Mouse (Mus musculus) CH12.LX (cell line): ENCODE measurements around the gene E130311K13Rik. TPM values are rescaled to one million over a fixed set of nuclear protein-coding genes. Genes with fewer than 3 reads are reported as not detected.
A peak's percentile ranks its signal among the peaks of the same experiment; 100 is the strongest.

Source experiments
- DNase-seq: peaks from one replicate; pipeline ENCODE4 v3.0.0-alpha.2; 2013; ENCODE audit errors: extremely low read depth
- H3K27ac ChIP-seq: 2 replicates; pipeline ENCODE4 v1.5.1; 2012; ENCODE audit warnings: low read depth, mild to moderate bottlenecking, control low read depth, moderate library complexity; ENCODE audit not compliant: insufficient read depth
- H3K27me3 ChIP-seq: replicated peaks from 2 replicates; pipeline ENCODE3; 2012; ENCODE audit warnings: inconsistent platforms
- H3K36me3 ChIP-seq, 2 experiments: replicated peaks in 1 of 2; 2 replicates each; pipeline versions ENCODE3 to v1.6.1; 2012; ENCODE audit warnings: inconsistent platforms in 1 of 2, low read length in 1 of 2, mild to moderate bottlenecking in 1 of 2, mixed read lengths in 1 of 2, moderate library complexity in 1 of 2; ENCODE audit not compliant: control insufficient read depth in 1 of 2, insufficient read depth in 1 of 2
- H3K4me1 ChIP-seq, 2 experiments: 2 replicates each; pipeline ENCODE4 v1.6.1; 2012; ENCODE audit warnings: inconsistent platforms in 1 of 2, moderate library complexity in 1 of 2; ENCODE audit not compliant: insufficient read depth in 2 of 2, control insufficient read depth in 1 of 2
- H3K4me2 ChIP-seq: 2 replicates; pipeline ENCODE4 v1.6.1; 2012; ENCODE audit warnings: low read depth, mild to moderate bottlenecking, control low read depth; ENCODE audit not compliant: poor library complexity, insufficient read depth, severe bottlenecking
- H3K4me3 ChIP-seq, 3 experiments: fragments of 150-350 bp in 1 of 3; sonication (generic) in 1 of 3; replicated peaks in 1 of 3; 2 replicates each; pipeline versions ENCODE3 to v1.5.1; 2011 to 2012; ENCODE audit warnings: low read depth in 2 of 3, low read length in 2 of 3, mild to moderate bottlenecking in 2 of 3, moderate library complexity in 2 of 3, control low read depth in 1 of 3, improper control_type of control experiment in 1 of 3, inconsistent platforms in 1 of 3, mixed read lengths in 1 of 3; ENCODE audit not compliant: poor library complexity in 1 of 3
- H3K79me2 ChIP-seq: replicated peaks from 2 replicates; pipeline ENCODE4 v1.6.1; 2012; ENCODE audit warnings: mild to moderate bottlenecking, moderate library complexity; ENCODE audit not compliant: control insufficient read depth, poor library complexity, insufficient read depth, severe bottlenecking; ENCODE audit errors: extremely low read depth
- H3K9ac ChIP-seq: 2 replicates; pipeline ENCODE4 v1.6.1; 2012; ENCODE audit warnings: low read depth, mild to moderate bottlenecking, control low read depth, moderate library complexity; ENCODE audit not compliant: insufficient read depth
- H3K9me3 ChIP-seq: replicated peaks from 2 replicates; pipeline ENCODE3; 2012; ENCODE audit warnings: low read length, inconsistent platforms, mixed read lengths
- BHLHE40 ChIP-seq: IDR thresholded peaks from 2 replicates; pipeline ENCODE4 v1.6.1; 2011; ENCODE audit warnings: mild to moderate bottlenecking, low read depth, low read length, improper control_type of control experiment
- CHD1 ChIP-seq: IDR thresholded peaks from 2 replicates; pipeline ENCODE4 v1.6.1; 2012; ENCODE audit warnings: low read depth, low read length, improper control_type of control experiment, inconsistent platforms
- CHD2 ChIP-seq: IDR thresholded peaks from 2 replicates; pipeline ENCODE4 v1.6.1; 2011; ENCODE audit warnings: low read length, improper control_type of control experiment
- CTCF ChIP-seq, 2 experiments: IDR thresholded peaks in 1 of 2; conservative IDR thresholded peaks in 1 of 2; 2 replicates each; pipeline ENCODE4 v1.5.1; 2011 to 2012; ENCODE audit warnings: low read depth in 2 of 2, low read length in 2 of 2, improper control_type of control experiment in 1 of 2, inconsistent platforms in 1 of 2, mild to moderate bottlenecking in 1 of 2, moderate library complexity in 1 of 2
- E2F4 ChIP-seq: IDR thresholded peaks from 2 replicates; pipeline ENCODE4 v1.6.1; 2011; ENCODE audit warnings: low read depth, low read length, improper control_type of control experiment; ENCODE audit not compliant: insufficient replicate concordance
- ELF1 ChIP-seq: IDR thresholded peaks from 2 replicates; pipeline ENCODE4 v1.6.1; 2014; ENCODE audit warnings: low read depth, mild to moderate bottlenecking, inconsistent platforms, low read length, improper control_type of control experiment
- ETS1 ChIP-seq: conservative IDR thresholded peaks from 2 replicates; pipeline ENCODE4 v1.6.1; 2012; ENCODE audit warnings: low read depth, mild to moderate bottlenecking, inconsistent platforms, low read length, improper control_type of control experiment, moderate library complexity
- GABPA ChIP-seq: IDR thresholded peaks from 2 replicates; pipeline ENCODE4 v1.6.1; 2012; ENCODE audit warnings: low read depth, low read length, improper control_type of control experiment, inconsistent platforms; ENCODE audit not compliant: insufficient replicate concordance
- HCFC1 ChIP-seq: IDR thresholded peaks from 2 replicates; pipeline ENCODE4 v1.6.1; 2012; ENCODE audit warnings: low read depth, mild to moderate bottlenecking, inconsistent platforms, low read length, improper control_type of control experiment
- KAT2A ChIP-seq: IDR thresholded peaks from 2 replicates; pipeline ENCODE4 v1.6.1; 2012; ENCODE audit warnings: low read length, improper control_type of control experiment, inconsistent platforms; ENCODE audit not compliant: insufficient replicate concordance
- MAX ChIP-seq: IDR thresholded peaks from 2 replicates; pipeline ENCODE4 v1.6.1; 2011; ENCODE audit warnings: low read length, improper control_type of control experiment
- MAZ ChIP-seq: IDR thresholded peaks from 2 replicates; pipeline ENCODE4 v1.6.1; 2012; ENCODE audit warnings: low read depth, mild to moderate bottlenecking, inconsistent platforms, low read length, improper control_type of control experiment, moderate library complexity
- MEF2A ChIP-seq: IDR thresholded peaks from 2 replicates; pipeline ENCODE4 v1.6.1; 2014; ENCODE audit warnings: low read depth, mild to moderate bottlenecking, inconsistent platforms, low read length, improper control_type of control experiment, borderline replicate concordance
- MXI1 ChIP-seq: IDR thresholded peaks from 2 replicates; pipeline ENCODE4 v1.6.1; 2011; ENCODE audit warnings: mild to moderate bottlenecking, low read depth, low read length, improper control_type of control experiment
- MYC ChIP-seq: IDR thresholded peaks from 2 replicates; pipeline ENCODE4 v1.6.1; 2011; ENCODE audit warnings: low read depth, mild to moderate bottlenecking, improper control_type of control experiment, low read length
- NELFE ChIP-seq: IDR thresholded peaks from 2 replicates; pipeline ENCODE4 v1.6.1; 2011; ENCODE audit warnings: low read depth, low read length, improper control_type of control experiment
- NRF1 ChIP-seq: IDR thresholded peaks from 2 replicates; pipeline ENCODE4 v1.6.1; 2014; ENCODE audit warnings: low read depth, mild to moderate bottlenecking, inconsistent platforms, low read length, improper control_type of control experiment, moderate library complexity
- PAX5 ChIP-seq: IDR thresholded peaks from 2 replicates; pipeline ENCODE4 v1.6.1; 2012; ENCODE audit warnings: low read length, inconsistent platforms, mixed read lengths
- POLR2A ChIP-seq: IDR thresholded peaks from 2 replicates; pipeline ENCODE4 v1.6.1; 2011; ENCODE audit warnings: low read depth, mild to moderate bottlenecking, improper control_type of control experiment, low read length
- POLR2AphosphoS2 ChIP-seq: IDR thresholded peaks from 2 replicates; pipeline ENCODE4 v1.6.1; 2011; ENCODE audit warnings: low read depth, low read length, improper control_type of control experiment
- RAD21 ChIP-seq: IDR thresholded peaks from 2 replicates; pipeline ENCODE4 v1.6.1; 2011; ENCODE audit warnings: low read depth, mild to moderate bottlenecking, low read length, improper control_type of control experiment, moderate library complexity
- SIN3A ChIP-seq: IDR thresholded peaks from 2 replicates; pipeline ENCODE4 v1.6.1; 2012; ENCODE audit warnings: low read length, improper control_type of control experiment, inconsistent platforms
- SMC3 ChIP-seq: IDR thresholded peaks from 2 replicates; pipeline ENCODE4 v1.6.1; 2011; ENCODE audit warnings: low read depth, low read length, improper control_type of control experiment
- TBP ChIP-seq: conservative IDR thresholded peaks from 2 replicates; pipeline ENCODE4 v1.6.1; 2011; ENCODE audit warnings: low read depth, low read length, improper control_type of control experiment
- TCF12 ChIP-seq: IDR thresholded peaks from 2 replicates; pipeline ENCODE4 v1.6.1; 2014; ENCODE audit warnings: low read depth, mild to moderate bottlenecking, inconsistent platforms, low read length, improper control_type of control experiment
- UBTF ChIP-seq: IDR thresholded peaks from 2 replicates; pipeline ENCODE4 v1.6.1; 2012; ENCODE audit warnings: low read depth, mild to moderate bottlenecking, inconsistent platforms, low read length, improper control_type of control experiment, moderate library complexity
- USF1 ChIP-seq: IDR thresholded peaks from 2 replicates; pipeline ENCODE4 v1.6.1; 2014; ENCODE audit warnings: low read depth, mild to moderate bottlenecking, inconsistent platforms, low read length, improper control_type of control experiment
- USF2 ChIP-seq: conservative IDR thresholded peaks from 2 replicates; pipeline ENCODE4 v1.6.1; 2011; ENCODE audit warnings: low read depth, low read length, improper control_type of control experiment
- ZKSCAN1 ChIP-seq: IDR thresholded peaks from 2 replicates; pipeline ENCODE4 v1.6.1; 2012; ENCODE audit warnings: low read depth, inconsistent platforms, low read length, improper control_type of control experiment, borderline replicate concordance
- ZMIZ1 ChIP-seq: IDR thresholded peaks from 2 replicates; pipeline ENCODE4 v1.6.1; 2012; ENCODE audit warnings: low read depth, mild to moderate bottlenecking, inconsistent platforms, low read length, improper control_type of control experiment
- ZNF384 ChIP-seq: IDR thresholded peaks from 2 replicates; pipeline ENCODE4 v1.6.1; 2012; ENCODE audit warnings: low read depth, low read length, improper control_type of control experiment, inconsistent platforms
- dilution Hi-C: fragments of 300-500 bp; cut with MboI; formaldehyde crosslinking; loops from 2 replicates; pipeline ENCODE4 v1.14.3; 2020; ENCODE audit warnings: low sequenced_read_pairs; ENCODE audit not compliant: extremely low pct_unique_long_range_greater_than_20kb, extremely low pct_ligation_motif_present
- in situ Hi-C: fragments of 300-500 bp; cut with MboI; formaldehyde crosslinking; loops from 3 replicates; pipeline ENCODE4 v1.14.3; 2019; ENCODE audit warnings: low sequenced_read_pairs, low pct_ligation_motif_present, low pct_unique_long_range_greater_than_20kb, mixed read lengths
- polyA plus RNA-seq: library from polyadenylated mRNA; unstranded; fragments of >175 nt; gene quantifications from 2 replicates; pipeline ENCODE4 v1.2.1, GENCODE M21; 2012; ENCODE audit warnings: low read depth; ENCODE audit not compliant: insufficient read length
- total RNA-seq, 2 experiments: library from RNA; depleted of rRNA; stranded (reverse); fragments of 300-350 nt in 1 of 2; fragments of >200 nt in 1 of 2; gene quantifications; 2 replicates each; pipeline ENCODE4 v1.2.3; 2012 to 2014

Gene E130311K13Rik
- total and polyA plus RNA-seq, 3 experiments: 7.6 to 18.0 (median 9.1) TPM

DNA sequence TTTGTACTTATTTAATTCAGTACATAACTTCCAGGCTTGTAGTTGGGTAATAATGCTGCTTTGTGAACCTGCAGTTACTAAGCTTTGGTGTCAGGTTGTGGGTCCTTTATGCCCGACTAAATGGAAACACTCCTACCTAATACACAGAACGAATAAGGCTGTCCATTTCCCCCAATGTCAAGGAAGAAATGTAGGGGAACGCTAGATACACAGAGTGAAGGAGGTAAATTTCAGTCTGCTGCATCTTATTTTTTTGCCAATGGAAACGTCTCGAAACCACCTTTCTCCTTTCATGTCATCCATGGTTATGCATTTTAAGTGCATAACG, 35.6 kb upstream of the E130311K13Rik start:
- peaks cover 0 to 6% of the 10 kb centered on the region in 2 experiments for H3K36me3 ChIP-seq
- no peaks in the 10 kb centered on the region for H3K27me3 ChIP-seq
- peaks cover 19% of the 10 kb centered on the region for H3K79me2 ChIP-seq
- peaks cover 0 to 14% of the 10 kb centered on the region in 2 experiments; a peak in 3 of 4 replicates for H3K4me1 ChIP-seq
- no peaks in the 10 kb centered on the region for H3K9me3 ChIP-seq
- dilution Hi-C loops: no loop called here
- H3K9ac ChIP-seq: peak overlapping the region; percentile 78
- peak overlapping the region; percentile 57 to 96 (median 62) for H3K4me3 ChIP-seq
- peak overlapping the region; percentile 90 for H3K4me2 ChIP-seq
- no peak; the same call in 1 of the 2 replicates for TF ChIP-seq POLR2A
- TF ChIP-seq CHD1: peak; percentile 81
- 0 out of 2 replicates have a peak, but pooled peaks have one; percentile 11 for TF ChIP-seq E2F4
- peak; percentile 89; the same call in 1 of the 2 replicates for TF ChIP-seq TBP
- H3K27ac ChIP-seq: peak overlapping the region; percentile 26; the same call in 1 of the 2 replicates
- no peak for DNase-seq
- in situ Hi-C loops: no loop called here

DNA sequence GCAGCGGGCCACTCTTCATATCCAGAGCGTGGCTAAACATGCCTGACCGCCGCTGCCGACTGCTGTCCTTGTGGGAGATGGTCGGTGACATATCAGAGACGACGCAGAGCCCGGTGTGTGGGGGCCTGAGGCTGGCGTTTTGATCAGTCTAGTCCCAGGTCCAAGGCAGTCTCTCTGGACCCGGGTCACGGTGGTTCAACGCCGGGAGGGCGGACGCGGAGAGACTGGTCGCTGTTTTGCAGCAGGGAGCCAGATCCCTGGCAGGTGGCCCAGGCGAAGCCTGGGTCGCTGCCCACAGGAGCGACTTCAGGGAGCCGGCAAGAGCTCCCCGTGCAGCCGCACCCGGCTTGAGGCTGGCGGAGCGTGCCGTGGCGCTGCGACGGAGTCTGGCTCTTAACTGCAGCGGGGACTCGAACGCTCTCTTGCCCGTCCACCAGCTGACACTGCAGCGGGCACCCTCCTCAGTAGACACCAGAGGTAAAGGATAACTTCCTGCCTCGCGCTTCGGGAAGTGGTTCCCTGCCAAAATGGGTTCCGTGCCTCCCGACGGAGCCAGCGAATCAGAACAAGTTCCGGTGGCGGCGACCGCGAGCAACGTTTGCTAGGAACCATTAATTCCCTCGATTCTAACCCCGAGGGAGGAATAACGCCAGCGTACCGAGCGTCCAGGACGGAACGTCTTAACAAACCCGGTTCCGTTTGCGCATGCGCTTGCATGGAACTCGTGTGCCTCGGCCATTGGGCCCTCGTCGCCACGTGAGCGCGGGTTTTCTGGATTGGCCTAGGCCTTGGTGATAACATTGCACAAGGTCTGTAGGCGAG, 35.0 kb upstream of the E130311K13Rik start, which contains the start of gene Slc33a1:
Gene Slc33a1, minus strand, starts transcription at position 669 of the 822 bp plus-strand sequence.
- dilution Hi-C loops: no loop called here
- peaks cover 0 to 18% of the 10 kb centered on the region in 2 experiments; a peak in 3 of 4 replicates for H3K4me1 ChIP-seq
- DNase-seq: peak; percentile 100
- in situ Hi-C loops: no loop called here
- peak within 1 kb of the TSS; percentile 83 to 96 (median 85) for H3K4me3 ChIP-seq
- no peaks in the 10 kb centered on the region for H3K27me3 ChIP-seq
- no peaks in the 10 kb centered on the region for H3K9me3 ChIP-seq
- peak within 1 kb of the TSS; percentile 60 for H3K27ac ChIP-seq
- peaks cover 0 to 10% of the 10 kb centered on the region in 2 experiments for H3K36me3 ChIP-seq
- peak within 1 kb of the TSS; percentile 78 for H3K9ac ChIP-seq
- H3K4me2 ChIP-seq: peak within 1 kb of the TSS; percentile 90
- peaks cover 22% of the 10 kb centered on the region for H3K79me2 ChIP-seq
- TF ChIP-seq HCFC1 (peak; percentile 95), MYC (peak; percentile 98), POLR2AphosphoS2 (peak; percentile 42; the same call in 1 of the 2 replicates), GABPA (peak; percentile 25; the same call in 1 of the 2 replicates), BHLHE40 (peak; percentile 95), SIN3A (peak; percentile 90), USF1 (peak; percentile 93), NELFE (peak; percentile 42), UBTF (peak; percentile 59; the same call in 1 of the 2 replicates), MAX (peak; percentile 98), E2F4 (peak; percentile 61; the same call in 1 of the 2 replicates), ZNF384 (no peak), ELF1 (peak; percentile 92), ETS1 (peak; percentile 61), CHD2 (peak; percentile 55; the same call in 1 of the 2 replicates), PAX5 (no peak), KAT2A (peak; percentile 95), CTCF (conservative IDR thresholded peaks at IDR 0.05 in 1 of 2, IDR thresholded peaks at IDR 0.05 in 1 of 2; ENCODE audit: low read depth in 2 of 2, low read length in 2 of 2) (no peak), TCF12 (peak; percentile 90), MEF2A (peak; percentile 91), ZMIZ1 (no peak; the same call in 1 of the 2 replicates), USF2 (peak; percentile 93), RAD21 (no peak), NRF1 (peak; percentile 97), CHD1 (no peak; the same call in 1 of the 2 replicates), MAZ (0 out of 2 replicates have a peak, but pooled peaks have one; percentile 27), SMC3 (no peak), MXI1 (peak; percentile 74; the same call in 1 of the 2 replicates), ZKSCAN1 (no peak)
